Mouse (Mus musculus) stomach, embryonic 15.5 days (tissue): ENCODE measurements at regions not wholly inside any gene's neighbourhood (a gene's known extent, or its start where the extent isn't known, plus 50 kb on each side); places are given as distances from the start of the nearest gene placed in this dataset.

ENCODE experiments used
- ATAC-seq: fragments of 200-750 bp; cut with Nextera tagmentation; 2 replicates; pipeline ENCODE4 v1.8.0; 2017; ENCODE audit warnings: low read depth, moderate number of reproducible peaks, moderate TSS enrichment; ENCODE audit not compliant: insufficient read depth, low FRiP score
- H3K27ac ChIP-seq: fragments of 300-500 bp; sonication (generic); 2 replicates; pipeline ENCODE4 v1.5.1; 2015; ENCODE audit warnings: mild to moderate bottlenecking, inconsistent platforms
- H3K27me3 ChIP-seq: fragments of 300-500 bp; sonication (generic); replicated peaks from 2 replicates; pipeline ENCODE4 v1.6.1; 2015; ENCODE audit warnings: inconsistent platforms
- H3K36me3 ChIP-seq: fragments of 300-500 bp; sonication (generic); 2 replicates; pipeline ENCODE4 v1.6.1; 2015; ENCODE audit warnings: inconsistent platforms
- H3K4me1 ChIP-seq: fragments of 300-500 bp; sonication (generic); 2 replicates; pipeline ENCODE4 v1.6.1; 2015; ENCODE audit warnings: inconsistent platforms
- H3K4me2 ChIP-seq: fragments of 300-500 bp; sonication (generic); 2 replicates; pipeline ENCODE4 v1.6.1; 2015; ENCODE audit warnings: mild to moderate bottlenecking, inconsistent platforms
- H3K4me3 ChIP-seq: fragments of 300-500 bp; sonication (generic); replicated peaks from 2 replicates; pipeline ENCODE4 v1.5.1; 2015; ENCODE audit warnings: inconsistent platforms
- H3K9ac ChIP-seq: fragments of 300-500 bp; sonication (generic); 2 replicates; pipeline ENCODE4 v1.6.1; 2015; ENCODE audit warnings: inconsistent platforms
- H3K9me3 ChIP-seq: fragments of 300-500 bp; sonication (generic); 2 replicates; pipeline ENCODE4 v1.6.1; 2016; ENCODE audit warnings: inconsistent platforms
- WGBS: fragments of 180-500 bp; shearing (Covaris S2); methylation state at CpG from one replicate; pipeline ENCODE4 v1.1.7; 2015; 5-methylcytosine and 5-hydroxymethylcytosine counted together

DNA sequence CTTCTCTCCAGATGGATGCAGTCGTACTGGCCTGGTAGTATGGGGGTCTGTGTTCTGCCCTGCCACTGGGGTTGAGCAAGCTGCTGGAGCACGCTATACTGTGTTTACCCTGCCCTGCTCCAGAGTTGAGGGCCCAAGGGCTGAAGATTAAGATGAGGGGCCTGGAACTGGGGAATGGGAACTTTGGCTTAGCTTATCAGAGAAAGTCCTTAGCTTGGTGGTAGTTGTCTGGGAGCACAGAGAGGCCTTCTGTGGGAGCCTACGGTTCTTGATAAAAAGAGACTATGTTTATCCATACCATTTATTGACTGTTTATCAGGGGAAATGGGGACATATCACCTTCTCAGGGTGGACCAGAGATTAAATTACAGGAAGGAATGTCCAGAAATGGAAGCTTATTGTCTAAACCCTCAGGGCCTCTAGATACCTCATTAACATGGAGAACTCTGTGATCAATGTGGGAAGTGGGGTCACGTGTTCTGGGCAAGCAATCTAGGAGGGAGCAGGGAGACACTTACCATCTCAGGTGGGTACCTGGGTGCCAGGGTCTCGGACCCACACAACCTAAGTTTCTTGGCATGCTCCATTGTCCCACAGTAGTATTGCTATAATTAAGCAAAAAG lies 58.7 kb downstream of the Mycn start:
- no peaks in the 10 kb centered on the region for H3K4me1 ChIP-seq
- H3K27me3 ChIP-seq, result no peaks in the 10 kb centered on the region
- 73% methylated on average over 5 of the region's 5 CpGs for WGBS
- no peak overlapping the region for H3K4me3 ChIP-seq
- no peak overlapping the region for H3K9ac ChIP-seq
- ATAC-seq, result no peak
- no peak overlapping the region for H3K27ac ChIP-seq
- no peak overlapping the region for H3K4me2 ChIP-seq
- H3K9me3 ChIP-seq, result no peaks in the 10 kb centered on the region
- no peaks in the 10 kb centered on the region for H3K36me3 ChIP-seq

DNA sequence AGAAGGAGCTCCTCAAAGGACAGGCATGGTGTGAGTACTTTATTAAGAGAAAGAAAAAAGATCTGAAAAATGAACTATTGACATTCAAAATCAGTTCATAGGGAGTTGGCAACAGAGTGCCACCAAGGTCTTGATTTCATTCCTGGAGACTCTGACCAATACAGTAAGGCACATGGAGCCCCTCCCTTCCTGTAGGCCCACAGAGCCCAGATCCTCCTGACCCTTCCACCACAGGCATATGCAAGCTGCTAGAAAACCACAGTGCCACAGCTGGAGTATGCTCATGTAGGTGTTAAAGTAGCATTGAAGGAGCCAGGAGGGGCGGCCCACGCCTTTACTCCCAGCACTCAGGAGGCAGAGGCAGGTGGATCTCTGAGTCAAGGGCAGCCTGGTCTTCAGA lies 63.7 kb downstream of the Mycn start:
- ATAC-seq, result no peak
- no peak overlapping the region for H3K4me3 ChIP-seq
- H3K9me3 ChIP-seq, result no peaks in the 10 kb centered on the region
- H3K27ac ChIP-seq, result no peak overlapping the region
- WGBS, result 84% methylated on average over 2 of the region's 2 CpGs
- H3K4me1 ChIP-seq, result no peaks in the 10 kb centered on the region
- no peak overlapping the region for H3K4me2 ChIP-seq
- no peaks in the 10 kb centered on the region for H3K27me3 ChIP-seq
- H3K9ac ChIP-seq, result no peak overlapping the region
- no peaks in the 10 kb centered on the region for H3K36me3 ChIP-seq

- ATAC-seq, result no peak
- Histone ChIP-seq H3K9ac (no peak overlapping the region), H3K27me3 (no peaks in the 10 kb centered on the region), H3K36me3 (no peaks in the 10 kb centered on the region), H3K4me2 (no peak overlapping the region), H3K27ac (no peak overlapping the region), H3K9me3 (no peaks in the 10 kb centered on the region), H3K4me1 (no peaks in the 10 kb centered on the region), H3K4me3 (no peak overlapping the region)
- 72% methylated on average over 5 of the region's 5 CpGs for WGBS
These were observed 64.2 kb downstream of the Mycn start for GRCm38 (mm10) chr12:12877539-12877938.

GRCm38 (mm10) chr12:12875976-12876745 lies 65.6 kb downstream of the Mycn start:
- Histone ChIP-seq H3K4me1 (no peaks in the 10 kb centered on the region), H3K36me3 (no peaks in the 10 kb centered on the region), H3K27me3 (no peaks in the 10 kb centered on the region), H3K9me3 (no peaks in the 10 kb centered on the region), H3K4me3 (no peak overlapping the region), H3K9ac (no peak overlapping the region), H3K4me2 (no peak overlapping the region), H3K27ac (no peak overlapping the region)
- WGBS, result 75% methylated on average over 12 of the region's 12 CpGs
- ATAC-seq, result no peak

DNA sequence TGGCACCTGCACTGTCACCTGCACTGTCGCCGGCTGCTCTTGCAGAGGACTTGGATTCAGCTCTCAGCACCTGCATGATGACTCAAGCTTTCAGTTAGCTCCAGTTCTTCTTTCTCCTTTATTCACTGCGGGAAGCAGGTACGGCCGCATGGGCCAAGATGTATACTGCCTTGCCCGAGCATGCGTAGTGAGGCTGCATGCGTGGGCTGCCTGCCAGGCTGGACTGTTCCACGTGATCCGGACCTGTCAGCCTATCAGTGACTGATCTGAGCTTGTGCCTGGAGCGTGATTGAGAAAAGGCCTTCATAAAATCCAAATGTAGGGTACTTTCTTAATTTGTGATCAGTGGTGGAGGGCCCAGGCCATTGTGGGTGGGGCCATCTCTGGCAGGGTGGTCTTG lies 68.2 kb downstream of the Mycn start:
- 75% methylated on average over 11 of the region's 11 CpGs for WGBS
- no peaks in the 10 kb centered on the region for H3K4me1 ChIP-seq
- no peaks in the 10 kb centered on the region for H3K27me3 ChIP-seq
- H3K4me3 ChIP-seq, result no peak overlapping the region
- no peak overlapping the region for H3K27ac ChIP-seq
- H3K9ac ChIP-seq, result no peak overlapping the region
- no peaks in the 10 kb centered on the region for H3K9me3 ChIP-seq
- H3K36me3 ChIP-seq, result no peaks in the 10 kb centered on the region
- ATAC-seq, result no peak; the same call in 1 of the 2 replicates
- H3K4me2 ChIP-seq, result no peak overlapping the region

DNA sequence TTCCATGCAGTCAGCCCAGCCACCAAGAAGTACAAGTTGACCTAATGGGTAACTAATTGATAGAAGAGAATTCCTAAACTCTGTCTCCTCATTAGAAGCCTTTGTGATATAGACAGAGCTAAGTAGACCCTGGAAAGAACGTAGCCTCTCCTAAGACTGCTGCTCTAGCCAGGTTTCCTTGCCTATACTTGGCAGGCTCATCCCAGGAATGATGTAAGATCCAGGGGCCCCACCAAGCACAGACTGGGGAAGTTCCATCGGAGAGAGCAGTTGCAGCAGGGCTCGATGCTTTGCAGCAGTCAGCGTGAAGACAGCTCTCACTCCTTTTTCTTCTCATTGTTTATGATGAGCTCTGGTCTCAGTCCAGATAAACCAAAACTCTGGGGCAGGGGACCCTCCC lies 68.7 kb downstream of the Mycn start:
- no peaks in the 10 kb centered on the region for H3K36me3 ChIP-seq
- no peak overlapping the region for H3K4me2 ChIP-seq
- no peak overlapping the region for H3K27ac ChIP-seq
- H3K27me3 ChIP-seq, result no peaks in the 10 kb centered on the region
- no peaks in the 10 kb centered on the region for H3K4me1 ChIP-seq
- H3K9me3 ChIP-seq, result no peaks in the 10 kb centered on the region
- 29% methylated on average over 4 of the region's 4 CpGs for WGBS
- no peak for ATAC-seq
- no peak overlapping the region for H3K4me3 ChIP-seq
- no peak overlapping the region for H3K9ac ChIP-seq

DNA sequence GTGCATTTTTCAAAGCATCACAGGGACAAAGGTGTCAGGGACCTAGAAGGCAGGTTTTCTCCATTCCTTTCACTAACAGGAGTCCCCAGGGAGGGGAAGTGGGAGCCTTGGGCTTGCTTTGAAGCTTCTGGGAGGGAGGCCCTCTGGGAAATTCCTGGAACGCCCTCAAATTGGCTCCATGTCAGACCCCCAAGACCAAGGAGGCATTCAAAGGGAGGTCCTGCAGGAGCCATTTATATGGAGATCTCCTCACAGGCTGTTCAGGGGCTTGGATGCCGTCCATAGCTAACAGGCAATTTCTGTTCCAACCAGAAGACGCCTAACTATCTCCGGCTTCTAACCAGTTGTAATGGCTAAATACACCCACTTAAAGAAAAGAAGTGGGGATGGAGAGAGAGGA lies 70.4 kb downstream of the Mycn start:
- WGBS, result 70% methylated on average over 4 of the region's 4 CpGs
- H3K4me1 ChIP-seq, result no peaks in the 10 kb centered on the region
- no peak overlapping the region for H3K4me3 ChIP-seq
- H3K27me3 ChIP-seq, result no peaks in the 10 kb centered on the region
- no peaks in the 10 kb centered on the region for H3K36me3 ChIP-seq
- H3K27ac ChIP-seq, result no peak overlapping the region
- H3K4me2 ChIP-seq, result no peak overlapping the region
- no peaks in the 10 kb centered on the region for H3K9me3 ChIP-seq
- no peak for ATAC-seq
- no peak overlapping the region for H3K9ac ChIP-seq

DNA sequence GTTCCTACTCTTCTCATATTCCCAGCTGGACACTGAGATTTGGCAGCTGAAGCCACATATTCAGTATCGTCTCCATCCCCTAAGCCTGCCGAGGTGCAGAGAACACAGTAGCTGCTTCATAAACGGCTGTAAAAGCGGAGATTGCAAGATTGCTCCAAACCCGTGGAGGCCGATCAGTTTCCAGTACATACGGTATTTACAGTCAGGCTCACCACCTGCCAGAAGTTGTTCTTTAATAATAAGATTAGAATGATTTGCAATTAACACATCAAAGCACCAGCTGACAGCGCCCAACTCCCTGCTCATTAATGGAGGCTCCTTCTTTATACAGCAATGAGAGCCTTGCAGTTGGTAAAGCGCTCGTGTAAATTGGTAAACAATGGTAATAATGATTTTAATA lies 75.1 kb downstream of the Mycn start:
- no peak for ATAC-seq
- Histone ChIP-seq H3K36me3 (no peaks in the 10 kb centered on the region), H3K4me3 (no peak overlapping the region), H3K27me3 (no peaks in the 10 kb centered on the region), H3K4me1 (no peaks in the 10 kb centered on the region), H3K9ac (no peak overlapping the region), H3K9me3 (no peaks in the 10 kb centered on the region), H3K27ac (no peak overlapping the region), H3K4me2 (no peak overlapping the region)
- WGBS, result 73% methylated on average over 10 of the region's 10 CpGs

DNA sequence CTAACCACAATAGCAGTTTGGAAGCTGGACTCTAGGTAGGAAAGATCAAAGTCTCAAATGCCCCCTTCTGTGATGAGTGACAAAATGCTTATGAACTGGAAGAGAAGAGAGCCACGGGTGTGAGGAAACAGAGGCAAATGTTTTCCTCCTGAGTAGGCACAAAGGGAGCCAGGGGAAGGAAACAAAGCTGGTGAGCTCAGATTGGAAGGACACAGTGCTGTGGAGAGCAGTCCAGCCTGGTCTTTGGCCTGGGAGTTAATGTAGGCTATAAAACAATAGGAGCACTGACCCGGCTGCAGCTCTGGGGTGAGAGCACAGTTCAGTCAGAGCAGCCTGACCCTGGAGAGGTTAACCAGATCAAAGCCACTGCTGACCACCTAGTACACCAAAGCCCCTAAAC lies 91.0 kb downstream of the Mycn start:
- Histone ChIP-seq H3K9ac (no peak overlapping the region), H3K4me2 (no peak overlapping the region), H3K27me3 (no peaks in the 10 kb centered on the region), H3K4me3 (no peak overlapping the region), H3K9me3 (no peaks in the 10 kb centered on the region), H3K36me3 (no peaks in the 10 kb centered on the region), H3K27ac (no peak overlapping the region), H3K4me1 (no peaks in the 10 kb centered on the region)
- 48% methylated on average over 2 of the region's 2 CpGs for WGBS
- no peak for ATAC-seq

- Histone ChIP-seq H3K4me3 (no peak overlapping the region), H3K36me3 (no peaks in the 10 kb centered on the region), H3K4me1 (no peaks in the 10 kb centered on the region), H3K27me3 (no peaks in the 10 kb centered on the region), H3K9ac (no peak overlapping the region), H3K4me2 (no peak overlapping the region), H3K27ac (no peak overlapping the region), H3K9me3 (no peaks in the 10 kb centered on the region)
- no peak for ATAC-seq
- 85% methylated on average over 1 of the region's 1 CpGs for WGBS
These were observed 95.0 kb downstream of the Mycn start for GRCm38 (mm10) chr12:12846716-12847115.

DNA sequence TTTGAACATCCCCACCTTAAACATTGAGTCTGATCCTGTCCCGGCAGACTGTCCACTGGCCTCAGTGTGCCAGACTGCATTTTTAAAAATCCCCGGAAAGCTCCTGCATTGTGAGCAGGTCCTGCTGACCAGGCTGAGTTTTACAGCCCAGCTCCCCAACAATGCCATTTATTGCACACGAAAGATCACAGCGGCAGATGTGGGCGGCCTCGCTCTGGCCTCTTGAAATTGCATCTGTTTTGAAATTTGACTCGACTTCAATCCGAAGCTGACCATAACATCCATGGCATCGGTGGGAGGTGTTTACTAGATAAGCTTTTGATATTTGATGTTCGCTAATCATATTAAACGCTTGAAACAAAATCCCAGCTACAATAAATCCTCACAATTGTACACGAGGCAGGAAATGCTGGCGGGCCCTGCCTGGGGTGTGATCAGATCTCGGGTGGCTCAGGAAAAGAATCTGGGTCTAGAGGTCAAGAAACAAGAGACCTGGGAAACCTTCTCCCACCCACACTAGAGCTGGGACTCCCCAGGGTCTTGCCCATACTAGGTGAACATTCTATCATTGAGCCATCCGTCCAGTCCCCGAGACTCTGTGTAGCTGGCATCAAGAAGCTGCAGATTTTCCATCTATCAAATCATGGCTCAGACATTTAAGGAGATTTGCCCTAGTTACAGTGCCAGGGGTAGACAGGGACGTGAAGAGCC lies 99.3 kb downstream of the Mycn start:
- 50% methylated on average over 17 of the region's 17 CpGs for WGBS
- H3K4me1 ChIP-seq, result peaks cover 9% of the 10 kb centered on the region
- H3K9me3 ChIP-seq, result no peaks in the 10 kb centered on the region
- ATAC-seq, result no peak
- H3K4me3 ChIP-seq, result no peak overlapping the region
- H3K27ac ChIP-seq, result no peak overlapping the region
- no peaks in the 10 kb centered on the region for H3K27me3 ChIP-seq
- no peak overlapping the region for H3K4me2 ChIP-seq
- H3K36me3 ChIP-seq, result no peaks in the 10 kb centered on the region
- no peak overlapping the region for H3K9ac ChIP-seq
